Mouse (Mus musculus) layer of hippocampus, adult 9-10 months (tissue): ENCODE results near the gene Tex14.
"Not testable (repeated sequence)": the region's sequence is repeated elsewhere in the genome, so short reads cannot be mapped to it uniquely, and the experiment has no call there.

Source experiments
- DNase-seq: peaks from one replicate; pipeline ENCODE4 v3.0.0; 2022; ENCODE audit warnings: low spot score

The Tex14 gene

GRCm38 (mm10) chr11:87404876-87405275, at the start of gene Tex14, which contains the start of gene Rad51c:
Gene Tex14 (plus strand): TSS chr11:87405065.
Gene Rad51c (minus strand): TSS chr11:87404954.
- no peak for DNase-seq

GRCm38 (mm10) chr11:87357317-87358300, 47.3 kb upstream of the Tex14 start:
- no peak for DNase-seq

GRCm38 (mm10) chr11:87358331-87359261, 46.3 kb upstream of the Tex14 start, which contains the start of gene Ppm1e:
Gene Ppm1e (minus strand): TSS chr11:87359023.
- DNase-seq = peak; percentile 56

GRCm38 (mm10) chr11:87359262-87359612, 45.6 kb upstream of the Tex14 start:
- no peak for DNase-seq

GRCm38 (mm10) chr11:87365120-87365519, 39.7 kb upstream of the Tex14 start:
- no peak for DNase-seq

- DNase-seq = no peak
Observed at GRCm38 (mm10) chr11:87367061-87367460, 37.8 kb upstream of the Tex14 start.

GRCm38 (mm10) chr11:87367865-87368580, 36.8 kb upstream of the Tex14 start:
- no peak for DNase-seq

GRCm38 (mm10) chr11:87384551-87384950, 20.3 kb upstream of the Tex14 start:
- DNase-seq = no peak

- DNase-seq = no peak
Observed at GRCm38 (mm10) chr11:87385676-87386075, 19.2 kb upstream of the Tex14 start.

- DNase-seq = peak; percentile 65
Observed at GRCm38 (mm10) chr11:87393855-87394254, 11.0 kb upstream of the Tex14 start.

- DNase-seq = no peak
Observed at GRCm38 (mm10) chr11:87398402-87398801, 6.5 kb upstream of the Tex14 start.

- peak; percentile 86 for DNase-seq
Observed at GRCm38 (mm10) chr11:87404111-87404853, 583 bp upstream of the Tex14 start.

GRCm38 (mm10) chr11:87413412-87413811, 8.5 kb downstream of the Tex14 start:
- not testable (repeated sequence) for DNase-seq

- DNase-seq = no peak
Observed at GRCm38 (mm10) chr11:87416120-87416519, 11.3 kb downstream of the Tex14 start.

GRCm38 (mm10) chr11:87420861-87421260, 16.0 kb downstream of the Tex14 start:
- DNase-seq = no peak

GRCm38 (mm10) chr11:87421760-87422201, 16.9 kb downstream of the Tex14 start:
- no peak for DNase-seq

GRCm38 (mm10) chr11:87422511-87423340, 17.9 kb downstream of the Tex14 start:
- peak; percentile 93 for DNase-seq

GRCm38 (mm10) chr11:87423551-87424325, 18.9 kb downstream of the Tex14 start:
- DNase-seq = no peak

- DNase-seq = no peak
Observed at GRCm38 (mm10) chr11:87426121-87426449, 21.2 kb downstream of the Tex14 start.
